ENCODE assay signal across 26 mouse cellular contexts in the genomic region with DNA sequence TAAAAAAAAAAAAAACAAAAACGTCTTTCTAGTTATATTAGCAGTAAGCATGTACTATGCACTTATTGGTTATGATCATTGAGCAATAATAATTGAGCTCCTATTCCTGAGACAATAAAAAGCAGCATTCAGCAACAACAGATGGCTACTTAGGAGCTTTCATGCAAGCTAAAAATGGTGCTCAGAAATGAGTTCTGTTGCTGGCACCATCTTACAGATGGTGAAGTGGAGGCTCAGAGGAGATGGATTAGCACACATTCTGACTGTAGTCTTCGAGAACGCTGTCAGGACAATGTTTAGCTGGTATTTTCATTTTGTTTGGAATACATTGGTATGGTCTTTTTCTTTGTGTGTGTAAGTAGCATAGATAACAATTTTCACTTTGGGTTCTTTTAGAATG.
"Had no signal": no experiment of that assay in that cellular context is flagged by ENCODE, and none has a peak within 500 bp of the region (broad histone marks: within the 10 kb centered on the region; RNA-seq: fewer than 3 reads in every experiment).

No protein-coding gene starts in this region.

- DNase-seq: gastrocnemius, postnatal 14 days; gastrocnemius, postnatal 36 days; heart, adult 11 months; heart, postnatal 10 days; heart, postnatal 4 days; kidney, adult 18-20 months; kidney, adult 8-10 months; kidney, postnatal 10 days; kidney, postnatal 25 days; kidney, postnatal 4 days; liver; liver, embryonic 13.5 days; liver, postnatal 0 days had no signal

- ATAC-seq: inflammation-experienced regulatory T-cells, adult 6 months; intestine, embryonic 15.5 days; intestine, postnatal 0 days; liver, postnatal 0 days had no signal

- H3K36me3 ChIP-seq: heart, embryonic 10.5 days; heart, embryonic 12.5 days; hindbrain, embryonic 15.5 days; intestine, embryonic 15.5 days; liver, embryonic 13.5 days; liver, embryonic 15.5 days had no signal

- H3K27me3 ChIP-seq: heart, embryonic 12.5 days; hindbrain, embryonic 13.5 days; hindbrain, embryonic 15.5 days; intestine, embryonic 15.5 days; limb, embryonic 12.5 days; liver, embryonic 13.5 days; liver, embryonic 15.5 days had no signal

- H3K27ac ChIP-seq: heart, embryonic 10.5 days; intestine, embryonic 15.5 days; left cerebral cortex, adult 2 months; limb, embryonic 10.5 days; limb, embryonic 12.5 days; liver, embryonic 13.5 days; liver, embryonic 15.5 days had no signal

- H3K9me3 ChIP-seq: heart, embryonic 10.5 days; heart, embryonic 12.5 days; hindbrain, embryonic 10.5 days; hindbrain, embryonic 13.5 days; hindbrain, embryonic 15.5 days; intestine, embryonic 15.5 days; limb, embryonic 10.5 days; limb, embryonic 12.5 days; liver, embryonic 13.5 days; liver, embryonic 15.5 days had no signal

- H3K4me1 ChIP-seq: liver, embryonic 13.5 days; liver, embryonic 15.5 days had no signal

- H3K4me3 ChIP-seq: heart, embryonic 12.5 days; hindbrain, embryonic 10.5 days; hindbrain, embryonic 13.5 days; intestine, embryonic 15.5 days; left cerebral cortex, adult 2 months; limb, embryonic 10.5 days; limb, embryonic 12.5 days; liver, embryonic 13.5 days; liver, embryonic 15.5 days had no signal

- H3K9ac ChIP-seq: heart, embryonic 12.5 days; hindbrain, embryonic 13.5 days; hindbrain, embryonic 15.5 days; intestine, embryonic 15.5 days; limb, embryonic 12.5 days; liver, embryonic 13.5 days; liver, embryonic 15.5 days; liver, postnatal 0 days had no signal

- H3K4me2 ChIP-seq: intestine, embryonic 15.5 days; limb, embryonic 12.5 days; liver, embryonic 11.5 days; liver, embryonic 13.5 days; liver, embryonic 15.5 days had no signal
